Mouse (Mus musculus): Measurements from ENCODE around the gene Rnf157.
"Not testable (repeated sequence)": the region's sequence is repeated elsewhere in the genome, so short reads cannot be mapped to it uniquely, and the experiment has no call there.

Rnf157 gene

GRCm38 (mm10) chr11:116380767-116381166 lies 32.1 kb downstream of the Rnf157 start:
- no peak for DNase-seq (ENCODE audit: low read depth)

GRCm38 (mm10) chr11:116379530-116379929 lies 33.3 kb downstream of the Rnf157 start:
- no peak for DNase-seq (ENCODE audit: low read depth)

- DNase-seq (ENCODE audit: low read depth) = no peak
These were observed 35.7 kb downstream of the Rnf157 start for GRCm38 (mm10) chr11:116376945-116377661.

- no peak for DNase-seq (ENCODE audit: low read depth)
These were observed 40.9 kb downstream of the Rnf157 start for GRCm38 (mm10) chr11:116371894-116372450.

GRCm38 (mm10) chr11:116369633-116370032 lies 43.2 kb downstream of the Rnf157 start:
- DNase-seq (ENCODE audit: low read depth) = no peak

- DNase-seq (ENCODE audit: low read depth) = peak; percentile 54
These were observed 43.8 kb downstream of the Rnf157 start for GRCm38 (mm10) chr11:116369051-116369450.

GRCm38 (mm10) chr11:116368116-116368515 lies 44.7 kb downstream of the Rnf157 start:
- peak; percentile 39 for DNase-seq (ENCODE audit: low read depth)

GRCm38 (mm10) chr11:116366647-116367046 lies 46.2 kb downstream of the Rnf157 start:
- no peak for DNase-seq (ENCODE audit: low read depth)

GRCm38 (mm10) chr11:116366124-116366523 lies 46.7 kb downstream of the Rnf157 start:
- DNase-seq (ENCODE audit: low read depth) = no peak

- no peak for DNase-seq (ENCODE audit: low read depth)
These were observed 47.4 kb downstream of the Rnf157 start for GRCm38 (mm10) chr11:116365432-116365831.

- no peak for DNase-seq (ENCODE audit: low read depth)
These were observed 50.8 kb downstream of the Rnf157 start for GRCm38 (mm10) chr11:116362015-116362414.

GRCm38 (mm10) chr11:116360915-116361314 lies 51.9 kb downstream of the Rnf157 start:
- DNase-seq (ENCODE audit: low read depth) = not testable (repeated sequence)

GRCm38 (mm10) chr11:116359652-116360051 lies 53.2 kb downstream of the Rnf157 start:
- DNase-seq (ENCODE audit: low read depth) = no peak

- DNase-seq (ENCODE audit: low read depth) = no peak
These were observed 53.8 kb downstream of the Rnf157 start for GRCm38 (mm10) chr11:116358926-116359637.

- DNase-seq (ENCODE audit: low read depth) = no peak
These were observed 58.3 kb downstream of the Rnf157 start for GRCm38 (mm10) chr11:116354521-116354920.

GRCm38 (mm10) chr11:116353535-116353934 lies 59.3 kb downstream of the Rnf157 start:
- no peak for DNase-seq (ENCODE audit: low read depth)

GRCm38 (mm10) chr11:116351294-116351693 lies 61.5 kb downstream of the Rnf157 start:
- no peak for DNase-seq (ENCODE audit: low read depth)

GRCm38 (mm10) chr11:116347955-116348354 lies 64.9 kb downstream of the Rnf157 start:
- no peak for DNase-seq (ENCODE audit: low read depth)

- no peak for DNase-seq (ENCODE audit: low read depth)
These were observed 65.8 kb downstream of the Rnf157 start for GRCm38 (mm10) chr11:116347012-116347411.

GRCm38 (mm10) chr11:116342069-116342791 lies 70.6 kb downstream of the Rnf157 start:
- DNase-seq (ENCODE audit: low read depth) = no peak

- no peak for DNase-seq (ENCODE audit: low read depth)
These were observed 75.3 kb downstream of the Rnf157 start for GRCm38 (mm10) chr11:116337531-116337930.

GRCm38 (mm10) chr11:116337000-116337399 lies 75.8 kb downstream of the Rnf157 start:
- DNase-seq (ENCODE audit: low read depth) = no peak
